Mouse (Mus musculus): ENCODE results near the gene Mup17. TPM values are rescaled to one million over a fixed set of nuclear protein-coding genes. Genes with fewer than 3 reads are reported as not detected.
"Not testable (repeated sequence)": the region's sequence is repeated elsewhere in the genome, so short reads cannot be mapped to it uniquely, and the experiment has no call there.

The Mup17 gene
- not detected in 2 replicates for polyA plus RNA-seq (2014; fragmentation: Nextera tagmentation; extraction: Ambion mirVana)

DNA sequence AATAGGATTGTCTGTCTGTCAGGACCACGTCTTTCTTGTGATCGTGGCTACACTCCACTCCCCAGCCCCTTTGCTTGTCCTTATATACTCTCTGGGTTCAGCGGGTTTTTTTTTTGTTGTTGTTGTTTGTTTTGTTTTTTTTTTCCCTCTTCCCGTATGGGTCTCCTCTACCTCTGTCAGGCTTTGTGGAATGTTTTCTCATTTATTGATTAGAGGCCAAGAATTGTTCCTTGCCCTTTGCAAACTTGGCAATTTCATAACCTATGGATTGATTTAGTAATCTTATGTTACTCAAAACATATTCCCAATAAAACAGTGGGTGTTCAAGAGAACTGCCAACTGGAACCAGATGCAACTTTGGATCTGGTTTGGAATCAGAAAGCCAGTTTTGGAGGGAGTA, at the start of gene Mup17:
TSS of gene Mup17 (minus strand) at position 101 of the 400 bp plus-strand sequence.
- H3K36me3 ChIP-seq (ENCODE audit: control insufficient read depth, insufficient read depth, low read length); ATAC-seq (ENCODE audit: low FRiP score); H3K27ac ChIP-seq (ENCODE audit: low read depth, low read length); DNase-seq (ENCODE audit: low spot score, missing footprints); H3K4me1 ChIP-seq (ENCODE audit: control insufficient read depth, insufficient read depth, low read length); H3K9ac ChIP-seq (ENCODE audit: low read length); H3K27me3 ChIP-seq (ENCODE audit: control insufficient read depth, insufficient read depth, low read length); H3K4me2 ChIP-seq; H3K4me3 ChIP-seq (ENCODE audit: low read depth, low read length); H3K9me3 ChIP-seq (ENCODE audit: control insufficient read depth, low read length): not testable (repeated sequence)
- 86% methylated on average over 3 of the region's 4 CpGs for WGBS

DNA sequence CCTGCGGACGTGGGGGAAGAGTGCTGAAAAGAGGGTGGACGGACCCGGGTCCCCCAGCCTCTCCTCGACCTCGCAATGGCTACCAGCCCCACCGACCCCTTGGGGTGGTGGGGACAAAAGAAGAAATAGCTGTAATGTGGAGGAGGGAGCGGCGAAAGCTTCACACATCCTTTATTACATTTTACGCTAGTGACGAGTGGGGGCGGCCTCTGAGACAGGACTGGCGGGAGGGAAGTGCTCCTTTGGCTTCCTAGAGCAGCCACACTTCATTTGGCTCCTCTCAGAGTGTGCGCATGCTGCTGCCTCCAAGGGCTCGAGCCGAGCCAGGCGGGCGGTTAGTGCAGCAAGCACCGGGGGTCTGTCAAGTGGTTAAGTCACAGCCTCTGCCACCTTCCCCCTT, 24.1 kb downstream of the Mup17 start:
- DNase-seq (ENCODE audit: low spot score, missing footprints); H3K9me3 ChIP-seq (ENCODE audit: control insufficient read depth, low read length); ATAC-seq (ENCODE audit: low FRiP score); H3K36me3 ChIP-seq (ENCODE audit: control insufficient read depth, insufficient read depth, low read length); H3K9ac ChIP-seq (ENCODE audit: low read length); H3K4me1 ChIP-seq (ENCODE audit: control insufficient read depth, insufficient read depth, low read length); H3K4me2 ChIP-seq; H3K27me3 ChIP-seq (ENCODE audit: control insufficient read depth, insufficient read depth, low read length); H3K27ac ChIP-seq (ENCODE audit: low read depth, low read length); H3K4me3 ChIP-seq (ENCODE audit: low read depth, low read length): not testable (repeated sequence)
- 90% methylated on average over 19 of the region's 19 CpGs for WGBS

DNA sequence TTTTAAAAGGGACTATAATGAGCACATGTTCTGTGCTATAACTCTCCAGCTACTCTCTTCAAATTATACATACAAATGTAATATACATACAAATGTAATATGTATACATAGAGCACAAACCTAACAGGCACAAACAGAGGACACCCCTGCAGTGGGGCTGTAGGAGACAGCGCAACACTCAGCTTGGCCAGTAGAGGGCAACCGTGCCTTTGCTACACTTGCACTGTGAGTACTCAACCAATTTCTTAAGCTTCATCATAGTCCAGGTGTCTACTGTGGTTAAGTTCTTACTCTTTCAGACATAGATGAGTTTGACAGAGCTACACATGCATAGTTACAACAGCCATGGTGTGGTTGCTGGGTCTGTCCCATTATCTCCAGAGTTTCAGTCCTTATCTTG, 39.8 kb downstream of the Mup17 start:
- H3K27me3 ChIP-seq (ENCODE audit: control insufficient read depth, insufficient read depth, low read length); ATAC-seq (ENCODE audit: low FRiP score); H3K27ac ChIP-seq (ENCODE audit: low read depth, low read length); H3K4me2 ChIP-seq; H3K9ac ChIP-seq (ENCODE audit: low read length); H3K4me3 ChIP-seq (ENCODE audit: low read depth, low read length); DNase-seq (ENCODE audit: low spot score, missing footprints); H3K36me3 ChIP-seq (ENCODE audit: control insufficient read depth, insufficient read depth, low read length); H3K4me1 ChIP-seq (ENCODE audit: control insufficient read depth, insufficient read depth, low read length); H3K9me3 ChIP-seq (ENCODE audit: control insufficient read depth, low read length): not testable (repeated sequence)
- WGBS, result 40% methylated on average over 2 of the region's 2 CpGs

Other genes starting within 250 kb of the Mup17 start
- gene Mup15, start 156.1 kb downstream of the Mup17 start, polyA plus RNA-seq (2014; fragmentation: Nextera tagmentation; extraction: Ambion mirVana), result not detected in 2 replicates
- not detected in 2 replicates for gene Mup16, start 76.3 kb downstream of the Mup17 start, polyA plus RNA-seq (2014; fragmentation: Nextera tagmentation; extraction: Ambion mirVana)
- gene Mup18, start 78.3 kb upstream of the Mup17 start, polyA plus RNA-seq (2014; fragmentation: Nextera tagmentation; extraction: Ambion mirVana), result not detected in 2 replicates
- gene Mup19, start 186.4 kb upstream of the Mup17 start, polyA plus RNA-seq (2014; fragmentation: Nextera tagmentation; extraction: Ambion mirVana), result not detected in 2 replicates
- gene Mup5, start 239.4 kb upstream of the Mup17 start, polyA plus RNA-seq (2014; fragmentation: Nextera tagmentation; extraction: Ambion mirVana), result not detected in 2 replicates